Mouse (Mus musculus) bone marrow, adult 2 months (tissue): ENCODE results near the gene Mapk1ip1.

Source experiments
- CTCF ChIP-seq: fragments of 200-500 bp; IDR thresholded peaks from 2 replicates; pipeline ENCODE4 v1.5.1; 2011; ENCODE audit warnings: low read length, control low read depth; ENCODE audit not compliant: control insufficient read depth, insufficient read depth
- POLR2A ChIP-seq: fragments of 200-500 bp; IDR thresholded peaks from 2 replicates; pipeline ENCODE4 v1.6.1; 2011; ENCODE audit warnings: low read depth, mild to moderate bottlenecking, control low read depth, low read length, borderline replicate concordance; ENCODE audit not compliant: control insufficient read depth

GRCm38 (mm10) chr7:138788109-138788508 lies 58.0 kb downstream of the Mapk1ip1 start:
- TF ChIP-seq CTCF: no peak
- no peak for TF ChIP-seq POLR2A
